Mouse (Mus musculus) kidney, postnatal 36 days (tissue): Measurements from ENCODE around the gene Twist1.
A peak's percentile ranks its signal among the peaks of the same experiment; 100 is the strongest.

Experiments
- DNase-seq, 2 experiments: peaks; one replicate each; pipeline ENCODE4 v3.0.0; 2021 to 2022; ENCODE audit warnings: mixed read lengths in 2 of 2

Twist1 gene

DNA sequence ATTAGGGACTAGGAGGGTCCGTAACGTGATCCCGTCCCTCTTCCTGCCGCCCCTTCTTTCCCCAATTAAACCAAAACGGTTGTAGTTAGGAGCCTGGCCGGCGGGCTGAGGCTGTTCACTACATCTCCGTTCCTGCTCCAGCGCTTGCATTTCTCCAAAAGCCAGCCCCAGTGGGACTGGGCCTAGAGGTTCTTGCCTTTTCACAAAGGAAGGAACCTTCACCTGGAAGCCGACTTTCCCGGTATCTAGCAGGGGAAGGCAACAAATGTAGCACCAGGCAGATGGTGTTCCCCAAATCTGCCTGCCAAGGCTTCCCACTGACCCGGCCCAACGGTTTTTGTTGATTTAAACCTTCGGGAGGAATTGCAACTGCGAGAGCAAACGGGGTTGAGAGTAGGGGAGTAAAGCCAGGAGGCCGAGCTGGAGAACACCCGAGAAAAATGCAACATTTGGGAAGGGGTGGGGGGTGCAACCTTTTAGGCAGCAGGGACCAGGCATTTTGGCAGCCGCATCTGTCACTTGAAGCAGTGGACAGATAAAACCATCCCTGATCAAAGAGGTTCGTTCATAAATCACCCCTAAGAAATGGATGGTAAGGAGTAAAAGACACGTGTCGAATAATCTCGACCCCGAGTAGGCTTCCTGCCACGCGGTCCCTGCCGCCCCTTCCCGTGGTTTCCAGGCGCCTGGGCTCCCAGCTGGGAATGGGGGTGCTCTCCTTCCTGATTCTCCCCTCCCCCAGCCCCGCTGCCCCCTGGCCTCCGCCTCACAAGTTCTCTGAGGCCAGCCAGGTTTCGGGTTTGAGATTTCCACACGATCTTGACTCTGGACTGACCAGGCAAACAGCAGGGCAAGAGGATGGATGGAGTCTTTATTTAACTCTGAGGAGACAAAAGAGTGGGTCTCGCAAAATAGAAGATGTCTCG lies 9.3 kb downstream of the Twist1 start:
- DNase-seq, result no peak

DNA sequence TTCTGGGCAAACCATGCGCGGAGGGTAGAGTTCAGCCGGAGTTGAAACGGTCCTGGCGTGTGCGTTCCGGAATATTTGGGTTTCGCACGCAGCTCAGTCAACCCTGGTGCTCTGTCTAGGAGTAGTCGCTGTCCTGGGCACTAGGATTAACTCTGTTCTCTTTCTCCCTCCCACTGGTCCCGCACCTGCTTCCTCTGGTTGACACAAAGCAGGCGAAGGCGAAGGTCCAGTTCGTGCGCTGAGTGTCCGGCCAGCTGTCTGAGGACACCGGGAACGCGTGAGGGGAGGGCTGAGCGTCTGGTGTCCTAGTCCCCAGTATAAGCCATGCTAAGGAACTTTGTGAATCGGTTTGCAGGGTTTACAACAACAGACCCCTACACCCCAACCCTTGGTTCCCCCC lies 10.0 kb downstream of the Twist1 start:
- DNase-seq, result peak in 1 of 2 experiments; percentile 12

DNA sequence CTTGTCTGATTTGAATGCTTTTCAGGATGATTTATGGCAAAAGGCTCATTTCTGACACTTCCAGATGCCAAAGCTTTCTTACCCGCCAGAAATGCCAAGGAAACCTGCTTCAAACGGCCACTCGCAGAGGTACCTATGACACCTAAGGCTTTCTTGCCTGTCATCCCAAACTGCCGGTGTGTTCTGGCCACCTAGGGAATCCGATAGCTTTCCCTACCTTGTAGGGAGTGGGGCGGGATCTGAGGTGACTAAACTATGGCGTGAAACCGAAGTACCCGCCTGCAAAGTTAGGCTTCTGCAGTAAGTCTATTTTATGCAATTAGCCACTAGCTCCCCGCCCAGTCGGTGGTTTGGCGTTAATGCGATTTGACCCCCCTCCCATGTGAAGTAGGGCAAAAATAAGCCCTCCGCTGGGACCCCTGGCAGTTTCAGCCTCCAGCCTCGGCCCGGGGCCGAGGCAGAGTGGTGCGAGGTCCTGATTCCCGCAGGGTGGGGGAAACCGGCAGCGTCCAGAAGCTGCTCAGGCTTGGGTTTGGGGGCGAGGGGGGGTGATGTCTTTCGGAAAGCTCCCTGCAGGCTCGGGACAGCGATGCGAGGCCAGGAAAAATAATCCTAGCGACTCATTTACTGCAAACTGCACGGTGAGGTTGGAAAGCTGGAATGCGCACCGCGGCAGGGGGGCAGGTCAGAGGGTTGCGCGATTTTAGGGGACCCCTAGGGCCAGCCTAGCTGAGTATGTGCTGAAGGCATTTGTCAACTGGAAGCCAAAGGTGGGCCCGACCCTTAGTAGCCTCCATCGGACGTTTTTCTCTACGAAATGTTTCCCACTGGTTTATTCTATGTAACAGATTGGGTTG lies 10.8 kb downstream of the Twist1 start:
- DNase-seq, result no peak

DNA sequence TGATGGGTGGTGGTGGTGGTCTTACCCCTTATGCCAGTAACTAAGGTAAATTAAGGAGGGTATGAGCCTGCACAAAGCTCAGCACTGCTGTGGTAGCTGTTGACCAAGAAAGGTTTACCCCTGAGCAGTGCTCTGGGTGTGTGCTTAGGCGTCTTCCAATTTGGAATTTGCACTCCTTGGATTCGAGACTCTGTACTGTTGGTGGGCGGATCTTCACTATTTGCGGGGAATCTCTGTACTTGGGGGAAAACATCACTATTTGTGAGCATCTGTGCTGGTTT lies 11.4 kb downstream of the Twist1 start:
- DNase-seq, result no peak

DNA sequence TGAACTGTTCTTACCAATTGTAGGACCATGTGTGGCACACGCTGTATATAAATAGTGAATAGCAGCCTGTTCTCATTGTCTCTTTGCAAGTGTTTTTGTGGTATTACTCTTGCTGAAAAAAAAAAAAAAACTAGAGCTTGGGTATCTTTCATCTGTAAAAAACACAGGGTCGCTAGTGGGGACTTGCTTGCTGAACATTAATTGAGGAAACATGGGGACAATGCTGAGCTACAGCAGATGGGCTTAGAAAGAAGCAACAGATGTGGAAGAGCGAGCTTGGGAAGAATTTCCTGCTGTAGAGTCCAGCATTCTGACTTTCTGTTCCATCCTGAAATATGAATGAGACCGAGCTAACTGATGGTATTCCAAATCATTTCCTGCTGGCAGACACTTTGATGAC lies 22.7 kb downstream of the Twist1 start:
- DNase-seq, result no peak

DNA sequence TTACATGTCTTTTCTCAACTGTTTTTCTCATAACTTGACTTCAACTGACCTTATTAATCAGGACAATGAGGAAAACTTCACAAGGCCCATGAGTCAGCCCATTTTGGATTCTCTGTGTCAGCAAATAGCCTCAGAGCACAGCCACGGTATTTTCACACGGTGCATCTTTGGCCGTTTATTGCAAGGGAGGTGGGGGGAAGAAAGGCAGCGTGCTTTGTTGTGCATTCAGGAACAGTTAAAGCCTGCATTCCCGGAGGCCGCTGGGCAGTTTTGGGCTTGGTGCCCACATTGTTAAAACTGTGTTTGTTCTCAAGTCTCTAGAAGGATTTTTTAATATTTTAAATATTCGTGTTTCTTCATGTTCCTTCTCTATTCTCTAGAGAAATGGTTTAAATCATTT lies 24.0 kb downstream of the Twist1 start:
- no peak for DNase-seq

DNA sequence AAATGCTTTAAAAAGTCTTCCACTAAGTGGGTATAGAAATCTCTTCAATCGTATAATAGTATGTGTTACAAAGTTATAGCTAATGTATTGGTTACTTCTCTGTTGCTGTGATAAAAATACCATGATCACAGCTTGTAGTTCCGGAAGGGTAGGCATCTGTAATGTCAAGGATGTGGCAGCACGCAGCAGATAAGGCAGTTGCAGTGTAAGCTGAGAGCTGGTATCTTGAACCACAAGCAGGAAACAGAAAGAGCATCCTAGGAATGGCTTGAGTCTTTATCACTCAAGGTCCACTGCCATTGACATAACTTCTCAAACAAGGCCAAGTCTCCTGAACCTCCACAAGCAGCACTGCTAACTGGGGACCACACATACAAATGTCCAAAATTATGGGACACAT lies 35.7 kb downstream of the Twist1 start:
- no peak for DNase-seq
